Mouse (Mus musculus) ES-Bruce4 (cell line): ENCODE measurements around the gene Smyd1.

Source experiments
- CTCF ChIP-seq: IDR thresholded peaks from one replicate; pipeline ENCODE4 v1.8.1; 2011; ENCODE audit warnings: low read depth, low read length
- POLR2A ChIP-seq: IDR thresholded peaks from one replicate; pipeline ENCODE4 v1.8.1; 2011; ENCODE audit warnings: low read length; ENCODE audit not compliant: insufficient read depth

GRCm38 (mm10) chr6:71333578-71334273, 11.7 kb upstream of the Smyd1 start:
- TF ChIP-seq CTCF (no peak), POLR2A (no peak)
